8 mouse cellular contexts compared by ENCODE assay signal in the genomic region with DNA sequence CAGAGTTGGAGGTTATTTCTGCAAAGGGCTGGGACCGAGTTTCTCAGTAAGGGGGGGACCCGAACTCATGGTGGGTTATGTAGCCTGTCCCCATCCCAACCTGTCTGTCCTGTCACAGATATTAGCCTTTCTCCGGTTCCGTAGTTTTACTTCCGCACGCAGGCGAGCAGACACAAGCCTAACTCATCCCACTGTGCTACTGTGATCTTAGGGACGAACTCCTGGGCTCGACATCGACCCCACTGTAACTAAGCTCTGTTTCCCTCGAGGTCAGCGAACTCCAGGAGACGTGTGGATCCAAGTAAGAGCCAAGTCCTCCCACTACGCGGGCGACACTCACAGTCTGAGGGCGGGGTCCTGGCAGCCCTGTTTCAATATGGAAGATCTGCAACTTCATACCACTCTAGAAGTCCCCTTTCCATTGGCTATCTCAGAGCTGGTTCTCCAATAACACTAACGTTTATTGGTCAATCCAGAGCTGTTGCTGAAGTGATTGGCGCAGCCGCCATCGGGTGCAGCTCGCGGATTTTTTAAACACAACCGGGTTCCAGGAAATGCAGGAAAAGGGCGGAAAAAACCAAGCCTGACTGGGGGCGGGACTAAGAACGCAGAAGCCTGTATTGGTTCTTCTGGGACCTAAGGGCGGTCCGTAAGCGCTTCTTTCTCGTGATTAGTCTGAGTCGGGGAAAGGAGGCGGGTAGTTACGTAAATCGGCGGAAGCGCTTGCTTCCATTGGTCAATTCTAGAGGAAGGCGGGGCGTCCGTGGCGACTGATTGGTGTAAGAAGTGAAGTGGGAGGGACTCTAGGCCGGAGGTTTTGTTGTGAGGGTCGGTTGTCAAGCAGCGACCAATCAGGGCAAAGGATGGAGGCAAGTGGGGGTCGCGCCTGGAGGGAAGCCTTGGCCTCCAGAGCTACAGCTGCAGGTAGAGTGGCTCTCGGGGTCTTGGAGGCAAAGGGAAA. TPM values are rescaled to one million over a fixed set of nuclear protein-coding genes. Genes with fewer than 3 reads are reported as not detected.
DNase-seq lines count a peak whose midpoint lies in the region; ATAC-seq lines count a peak whose summit lies in the region.

Gene Katnb1, plus strand, starts transcription at position 806 of the 961 bp plus-strand sequence.

- peak; percentile 100 for DNase-seq in adipocyte (ENCODE audit: low spot score)
- peak; percentile 100 for DNase-seq in embryo, embryonic 10 days (ENCODE audit: low spot score)
- peak; percentile 91 for DNase-seq in gastrocnemius, postnatal 10 days
- peak; percentile 100 for DNase-seq in induced T-regulatory cell, adult 2 months (ENCODE audit: low read depth)
- DNase-seq in left cerebral cortex, adult 9 months (ENCODE audit: low spot score in 2 of 2): peak; percentile 100
- peak; percentile 96 for DNase-seq in right cerebral cortex, postnatal 14 days
- DNase-seq in urinary bladder, postnatal 36 days (ENCODE audit: low spot score in 2 of 2): peak; percentile 94 to 98

- ATAC-seq in megakaryocyte progenitor cell, adult 5-6 weeks (replicated peaks; ENCODE audit: poor library complexity): peak; percentile 86

RNA-seq across cellular contexts. Expression of gene Katnb1, which starts in this region (rescaled TPM):
- 10 to 100 TPM in 1 of 2 experiments, 1 to 10 TPM in 1; 6.0 to 10.7 TPM for total RNA-seq in gastrocnemius, postnatal 10 days (2021)
- 6.3 and 7.3 TPM in 2 replicates for total RNA-seq in megakaryocyte progenitor cell, adult 5-6 weeks (2015)
- total RNA-seq in megakaryocyte progenitor cell, adult 5-6 weeks (2017): 25.2 and 25.9 TPM in 2 replicates

Comparison
In these comparisons a context has a peak if more than half of its experiments do, and no peak if none do; other contexts are left out.
1. Peak in every context shown above with its lines: DNase-seq and ATAC-seq.